Mouse (Mus musculus) stomach, embryonic 14.5 days (tissue): ENCODE results near the gene Sgcd. TPM values are rescaled to one million over a fixed set of nuclear protein-coding genes. Genes with fewer than 3 reads are reported as not detected.

Experiments used
- ATAC-seq: fragments of 200-750 bp; cut with Nextera tagmentation; 2 replicates; pipeline ENCODE4 v1.8.0; 2017; ENCODE audit warnings: low read depth, moderate TSS enrichment; ENCODE audit not compliant: insufficient number of reproducible peaks, insufficient read depth, low FRiP score
- H3K27ac ChIP-seq: fragments of 300-500 bp; sonication (generic); 2 replicates; pipeline ENCODE4 v1.5.1; 2014; ENCODE audit warnings: mild to moderate bottlenecking, low read length, moderate library complexity, mixed read lengths
- H3K27me3 ChIP-seq: fragments of 300-500 bp; sonication (generic); 2 replicates; pipeline ENCODE4 v1.6.1; 2014; ENCODE audit warnings: low read length, control low read depth, mixed read lengths; ENCODE audit not compliant: control insufficient read depth, insufficient read depth
- H3K36me3 ChIP-seq: fragments of 300-500 bp; sonication (generic); 2 replicates; pipeline ENCODE4 v1.6.1; 2014; ENCODE audit warnings: mild to moderate bottlenecking, control low read depth, low read length, moderate library complexity, mixed read lengths; ENCODE audit not compliant: control insufficient read depth, insufficient read depth
- H3K4me1 ChIP-seq: fragments of 300-500 bp; sonication (generic); 2 replicates; pipeline ENCODE4 v1.6.1; 2014; ENCODE audit warnings: low read length, control low read depth, mixed read lengths; ENCODE audit not compliant: control insufficient read depth, insufficient read depth
- H3K4me2 ChIP-seq: fragments of 300-500 bp; sonication (generic); replicated peaks from 2 replicates; pipeline ENCODE4 v1.6.1; 2014; ENCODE audit warnings: low read depth, low read length, control low read depth
- H3K4me3 ChIP-seq: fragments of 300-500 bp; sonication (generic); 2 replicates; pipeline ENCODE4 v1.5.1; 2014; ENCODE audit warnings: low read depth, low read length, control low read depth
- H3K9ac ChIP-seq: fragments of 300-500 bp; sonication (generic); replicated peaks from 2 replicates; pipeline ENCODE4 v1.6.1; 2014; ENCODE audit warnings: low read depth, mild to moderate bottlenecking, control low read depth, low read length, moderate library complexity, mixed read lengths
- H3K9me3 ChIP-seq: fragments of 300-500 bp; sonication (generic); 2 replicates; pipeline ENCODE4 v1.6.1; 2016; ENCODE audit warnings: low read depth, low read length, control low read depth; ENCODE audit not compliant: control insufficient read depth
- WGBS: fragments of 180-500 bp; shearing (Covaris S2); extraction: QIAGEN DNeasy Blood & Tissue Kit; methylation state at CpG from one replicate; pipeline ENCODE4 v1.1.7; 2014; 5-methylcytosine and 5-hydroxymethylcytosine counted together
- polyA plus RNA-seq: library from polyadenylated mRNA; unstranded; fragments of >200 nt; fragmentation: Nextera tagmentation; extraction: Ambion mirVana; gene quantifications from 2 replicates; pipeline ENCODE4 v1.2.1, GENCODE M21; 2014

Gene Sgcd
- polyA plus RNA-seq, 1 experiment from 2014 or later = 8.9 TPM

DNA sequence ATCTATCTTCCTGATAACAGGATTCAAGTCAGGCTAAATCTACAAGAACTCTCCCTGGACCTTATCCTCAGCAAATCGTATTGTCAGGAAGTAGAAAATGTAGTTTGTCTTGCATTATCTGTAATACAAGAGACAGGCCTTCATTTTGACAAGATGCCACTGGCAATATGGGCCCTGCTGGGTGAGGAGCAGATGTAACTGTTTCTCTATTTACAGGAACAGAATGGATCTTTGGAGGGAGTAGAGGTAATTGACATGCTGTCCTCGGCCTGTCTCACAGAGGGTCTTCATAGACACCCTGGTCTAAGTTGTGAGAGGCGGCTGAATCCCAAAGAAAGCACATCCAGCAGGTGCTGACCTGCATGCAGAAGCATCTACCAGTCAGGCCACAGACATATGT is 35.5 kb downstream of the Sgcd start:
- Histone ChIP-seq H3K36me3 (no peaks in the 10 kb centered on the region), H3K4me3 (no peak overlapping the region), H3K27me3 (no peaks in the 10 kb centered on the region), H3K27ac (no peak overlapping the region), H3K9me3 (no peaks in the 10 kb centered on the region), H3K4me2 (no peak overlapping the region), H3K9ac (no peak overlapping the region), H3K4me1 (no peaks in the 10 kb centered on the region)
- no peak for ATAC-seq
- WGBS = 75% methylated on average over 3 of the region's 3 CpGs

DNA sequence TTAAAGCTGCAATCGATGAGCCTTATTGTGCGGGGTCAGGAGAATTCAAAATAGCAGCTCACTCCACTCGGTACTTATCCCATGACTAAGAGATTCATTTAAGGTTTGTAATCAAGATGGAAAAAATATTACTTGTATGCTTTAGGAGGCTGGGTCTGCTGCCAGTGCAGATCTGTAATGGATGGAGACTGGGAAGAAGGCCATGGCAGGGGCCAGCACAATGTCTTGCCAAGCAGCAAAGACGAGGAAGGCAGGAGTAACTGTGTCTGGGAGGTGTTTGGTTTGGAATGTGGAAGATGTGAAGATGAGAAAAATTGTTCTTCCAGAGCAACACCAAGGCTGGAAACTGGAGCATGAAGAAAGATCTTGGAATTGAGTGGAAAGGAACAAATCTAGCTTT is 36.4 kb downstream of the Sgcd start:
- 69% methylated on average over 4 of the region's 4 CpGs for WGBS
- no peak for ATAC-seq
- no peak overlapping the region for H3K27ac ChIP-seq
- H3K4me2 ChIP-seq = no peak overlapping the region
- no peaks in the 10 kb centered on the region for H3K9me3 ChIP-seq
- H3K9ac ChIP-seq = no peak overlapping the region
- H3K36me3 ChIP-seq = no peaks in the 10 kb centered on the region
- H3K4me3 ChIP-seq = no peak overlapping the region
- H3K4me1 ChIP-seq = no peaks in the 10 kb centered on the region
- H3K27me3 ChIP-seq = no peaks in the 10 kb centered on the region

DNA sequence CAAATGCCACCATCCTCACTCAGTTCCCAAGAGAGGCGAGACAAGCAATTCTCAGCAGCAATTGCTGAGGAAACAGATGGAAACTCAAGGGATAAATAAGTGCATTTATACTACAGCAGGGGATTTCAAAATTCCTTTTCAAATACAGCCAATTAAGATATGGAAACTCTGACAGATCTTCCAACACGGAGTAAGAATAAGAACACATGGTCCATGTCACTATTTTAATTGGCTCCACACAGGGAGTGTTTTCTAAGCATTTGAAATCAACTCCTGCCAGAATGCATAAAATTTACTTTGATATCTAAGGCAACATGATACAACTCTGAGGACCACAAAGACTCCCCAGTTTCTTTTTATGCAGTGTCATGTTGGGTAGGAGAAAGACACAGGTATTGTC is 49.0 kb downstream of the Sgcd start:
- Histone ChIP-seq H3K36me3 (no peaks in the 10 kb centered on the region), H3K9me3 (no peaks in the 10 kb centered on the region), H3K9ac (no peak overlapping the region), H3K4me3 (no peak overlapping the region), H3K27me3 (no peaks in the 10 kb centered on the region), H3K4me2 (no peak overlapping the region), H3K4me1 (no peaks in the 10 kb centered on the region), H3K27ac (no peak overlapping the region)
- WGBS = 74% methylated on average over 2 of the region's 2 CpGs
- no peak for ATAC-seq

DNA sequence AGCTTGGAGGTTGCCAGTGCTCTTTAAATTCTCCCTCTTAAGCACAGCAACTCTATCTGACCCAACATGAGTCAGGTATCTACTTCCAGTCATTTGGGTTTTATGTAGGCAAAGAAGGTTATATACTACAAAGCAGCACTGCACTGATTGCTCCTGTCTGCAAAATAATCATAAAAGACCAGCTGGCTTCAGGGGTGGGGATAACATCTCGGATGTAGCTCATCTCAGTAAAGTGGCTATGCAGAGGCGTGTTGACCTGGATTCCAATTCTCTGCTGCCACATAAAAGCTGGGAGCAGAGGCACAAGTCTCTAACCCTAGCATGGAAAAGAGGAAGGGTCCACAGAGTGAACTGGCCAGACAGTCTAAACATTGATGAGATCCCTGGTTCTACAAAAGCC is 71.2 kb downstream of the Sgcd start:
- H3K9me3 ChIP-seq = no peaks in the 10 kb centered on the region
- WGBS = 66% methylated on average over 2 of the region's 2 CpGs
- no peaks in the 10 kb centered on the region for H3K4me1 ChIP-seq
- no peaks in the 10 kb centered on the region for H3K27me3 ChIP-seq
- H3K4me3 ChIP-seq = no peak overlapping the region
- no peak overlapping the region for H3K9ac ChIP-seq
- ATAC-seq = no peak
- H3K27ac ChIP-seq = no peak overlapping the region
- H3K4me2 ChIP-seq = no peak overlapping the region
- H3K36me3 ChIP-seq = no peaks in the 10 kb centered on the region

DNA sequence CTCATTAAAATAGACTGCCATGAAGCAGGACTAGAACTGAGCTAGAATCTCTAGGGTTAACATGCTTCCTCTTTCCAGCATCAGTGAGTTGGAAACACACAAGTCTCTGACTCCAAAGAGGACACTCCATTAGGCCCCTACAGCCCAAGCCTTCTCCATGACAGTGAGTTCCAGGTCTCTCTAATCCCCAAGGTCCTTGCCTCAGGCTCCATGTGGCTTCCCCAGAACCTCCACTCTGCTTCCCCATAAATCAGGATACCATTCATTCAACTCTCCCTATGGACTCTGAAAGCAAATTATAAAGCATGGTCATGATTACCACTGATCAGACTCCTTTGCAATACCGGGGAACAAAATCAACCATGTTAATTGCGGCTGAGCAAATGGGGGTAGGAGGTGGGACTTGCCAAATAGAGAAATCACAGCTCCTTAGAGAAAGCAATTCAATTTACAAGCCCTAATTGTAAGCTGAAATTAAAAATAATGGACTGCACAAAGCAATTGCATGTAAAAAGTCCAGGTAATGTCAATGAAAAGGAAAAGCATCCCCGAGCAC is 97.1 kb downstream of the Sgcd start:
- no peaks in the 10 kb centered on the region for H3K27me3 ChIP-seq
- no peaks in the 10 kb centered on the region for H3K9me3 ChIP-seq
- H3K36me3 ChIP-seq = no peaks in the 10 kb centered on the region
- H3K9ac ChIP-seq = no peak overlapping the region
- H3K4me1 ChIP-seq = no peaks in the 10 kb centered on the region
- no peak for ATAC-seq
- H3K27ac ChIP-seq = no peak overlapping the region
- H3K4me2 ChIP-seq = no peak overlapping the region
- H3K4me3 ChIP-seq = no peak overlapping the region
- 93% methylated on average over 3 of the region's 3 CpGs for WGBS

DNA sequence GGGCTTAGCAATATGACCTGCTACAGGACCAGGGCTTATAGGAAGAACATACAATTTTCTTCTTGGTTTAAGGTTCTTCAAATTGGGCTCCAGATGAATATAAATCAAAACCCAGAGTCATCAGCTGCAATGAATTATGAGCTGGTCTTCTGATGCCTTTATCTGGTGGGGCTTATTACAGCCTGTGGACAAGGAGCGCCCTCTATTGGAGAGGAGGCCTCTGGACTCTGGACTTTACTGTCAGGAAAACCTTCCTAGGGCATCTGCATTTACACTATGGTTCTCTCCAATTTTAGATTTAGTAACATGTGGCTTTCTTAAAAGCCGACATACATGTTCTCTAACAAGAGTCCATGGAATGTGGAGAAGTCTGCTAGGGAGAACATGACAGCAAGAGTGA is 98.5 kb downstream of the Sgcd start:
- Histone ChIP-seq H3K9me3 (no peaks in the 10 kb centered on the region), H3K4me2 (no peak overlapping the region), H3K9ac (no peak overlapping the region), H3K27ac (no peak overlapping the region), H3K27me3 (no peaks in the 10 kb centered on the region), H3K36me3 (no peaks in the 10 kb centered on the region), H3K4me1 (no peaks in the 10 kb centered on the region), H3K4me3 (no peak overlapping the region)
- WGBS = 52% methylated on average over 2 of the region's 2 CpGs
- no peak for ATAC-seq

DNA sequence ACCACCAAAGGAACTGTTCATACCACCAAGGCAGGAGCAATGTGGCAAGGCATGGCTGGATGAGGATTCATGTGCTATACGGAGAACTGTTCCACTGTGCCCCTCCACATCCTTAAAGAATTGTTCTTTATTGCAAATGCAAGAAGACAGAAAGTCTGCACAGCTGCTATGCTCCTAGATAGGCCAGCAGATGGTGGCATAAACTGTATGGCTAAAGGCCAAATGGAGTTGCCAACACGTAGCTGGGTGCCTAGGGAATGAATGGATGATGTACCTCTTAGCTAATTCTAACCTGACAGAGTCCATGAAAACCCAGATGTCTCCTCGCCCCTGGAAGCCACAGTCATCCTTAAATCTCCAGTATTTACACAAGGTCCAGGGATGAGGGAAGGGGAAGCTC is 103.5 kb downstream of the Sgcd start:
- WGBS = 57% methylated on average over 3 of the region's 3 CpGs
- no peak overlapping the region for H3K9ac ChIP-seq
- H3K4me3 ChIP-seq = no peak overlapping the region
- no peaks in the 10 kb centered on the region for H3K4me1 ChIP-seq
- H3K27me3 ChIP-seq = no peaks in the 10 kb centered on the region
- H3K4me2 ChIP-seq = no peak overlapping the region
- H3K9me3 ChIP-seq = no peaks in the 10 kb centered on the region
- ATAC-seq = no peak
- no peaks in the 10 kb centered on the region for H3K36me3 ChIP-seq
- no peak overlapping the region for H3K27ac ChIP-seq

DNA sequence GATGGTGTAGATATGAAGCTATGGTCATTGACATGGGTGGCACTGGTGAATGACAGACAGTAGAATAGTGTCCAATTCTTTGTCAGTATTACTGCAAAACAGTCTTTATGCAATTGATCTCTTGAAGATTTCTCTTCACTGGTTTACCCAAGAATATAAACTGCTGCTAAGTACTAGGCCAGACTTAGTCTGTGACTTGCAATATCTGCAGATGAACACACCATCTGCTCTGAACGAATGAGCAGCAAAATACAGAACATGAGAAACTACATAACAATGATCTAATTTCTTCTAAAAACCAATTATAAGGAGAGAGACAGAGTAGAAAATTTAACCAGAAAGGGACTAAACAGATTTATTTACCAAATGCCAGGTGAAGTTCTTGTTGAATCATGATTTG is 105.2 kb downstream of the Sgcd start:
- Histone ChIP-seq H3K9ac (no peak overlapping the region), H3K27ac (no peak overlapping the region), H3K36me3 (no peaks in the 10 kb centered on the region), H3K9me3 (no peaks in the 10 kb centered on the region), H3K27me3 (no peaks in the 10 kb centered on the region), H3K4me1 (no peaks in the 10 kb centered on the region), H3K4me2 (no peak overlapping the region), H3K4me3 (no peak overlapping the region)
- no peak for ATAC-seq
- WGBS = 70% methylated on average over 1 of the region's 1 CpGs

DNA sequence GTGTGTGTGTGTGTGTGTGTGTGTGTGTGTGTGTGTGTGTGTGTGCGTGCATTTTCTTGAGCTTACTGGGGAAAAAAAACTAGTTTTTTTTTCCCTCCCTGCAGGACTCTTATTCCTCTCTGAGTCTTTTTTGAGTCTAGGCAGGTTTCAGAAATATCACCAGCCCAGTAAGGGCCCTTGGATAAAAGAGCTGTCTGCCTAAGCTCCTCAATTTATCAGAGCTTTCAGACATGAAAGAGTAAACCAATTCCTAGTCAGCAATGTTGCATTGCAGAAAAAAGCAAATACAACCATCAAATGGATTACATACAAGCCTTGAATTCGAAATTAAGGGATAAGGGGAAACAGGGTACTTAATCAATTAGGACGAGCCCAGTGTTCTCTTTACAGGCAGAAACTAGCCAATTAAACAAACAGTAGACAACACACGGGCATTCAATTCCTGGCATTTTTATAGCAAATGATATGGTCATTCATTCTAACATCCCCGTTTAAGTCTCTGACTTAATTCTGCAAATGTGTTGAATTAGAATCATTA is 112.1 kb downstream of the Sgcd start:
- H3K9ac ChIP-seq = no peak overlapping the region
- no peak for ATAC-seq
- no peaks in the 10 kb centered on the region for H3K9me3 ChIP-seq
- H3K4me1 ChIP-seq = no peaks in the 10 kb centered on the region
- H3K27me3 ChIP-seq = no peaks in the 10 kb centered on the region
- H3K36me3 ChIP-seq = no peaks in the 10 kb centered on the region
- 48% methylated on average over 5 of the region's 5 CpGs for WGBS
- no peak overlapping the region for H3K4me2 ChIP-seq
- no peak overlapping the region for H3K4me3 ChIP-seq
- no peak overlapping the region for H3K27ac ChIP-seq
